17 mouse cellular contexts compared by ENCODE assay signal in the genomic region with DNA sequence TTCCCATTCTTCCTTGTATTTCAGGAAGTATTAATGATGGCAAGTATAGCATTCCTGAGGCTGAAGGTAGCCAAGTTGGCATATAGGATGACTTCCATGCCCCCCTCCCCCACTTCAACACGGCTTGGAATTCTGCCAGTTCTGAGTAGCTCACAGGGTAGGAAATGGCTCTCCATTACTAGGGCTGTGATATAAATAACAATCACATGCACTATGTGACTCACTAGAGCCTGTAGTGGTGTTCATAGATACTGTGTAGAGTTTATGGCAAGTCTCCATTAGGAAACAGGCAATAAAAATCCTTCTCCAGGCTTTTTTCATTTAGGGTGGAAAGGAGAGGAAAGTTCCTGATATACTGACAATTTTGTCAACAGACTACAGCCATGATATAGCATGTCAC.
DNase-seq lines count a peak whose midpoint lies in the region; ATAC-seq and TF ChIP-seq lines count a peak whose summit lies in the region.
"Had no signal": no experiment of that assay in that cellular context is flagged by ENCODE, and none has a peak within 500 bp of the region (broad histone marks: within the 10 kb centered on the region; RNA-seq: fewer than 3 reads in every experiment).

No protein-coding gene starts in this region.

- H3K27me3 ChIP-seq in heart, embryonic 16.5 days (ENCODE audit: control insufficient read depth, insufficient read depth, low read length): no peaks in the 10 kb centered on the region
- H3K27me3 ChIP-seq in heart, adult 2 months (ENCODE audit: control insufficient read depth, insufficient read depth, low read length): no peaks in the 10 kb centered on the region
- H3K27me3 ChIP-seq in lung, postnatal 0 days (replicated peaks; ENCODE audit: insufficient read depth, low read length): no peaks in the 10 kb centered on the region
- H3K27me3 ChIP-seq: CH12.LX; forebrain, embryonic 15.5 days; hindbrain, embryonic 13.5 days had no signal

- no peak for TF ChIP-seq POLR2A in heart, adult 2 months (IDR thresholded peaks at IDR 0.05; ENCODE audit: insufficient read depth, low read depth, low read length)

- peaks cover 7% of the 10 kb centered on the region for H3K4me1 ChIP-seq in heart, embryonic 16.5 days (ENCODE audit: control insufficient read depth, insufficient read depth, low read length)
- H3K4me1 ChIP-seq in heart, adult 2 months (ENCODE audit: control insufficient read depth, insufficient read depth, low read length): no peaks in the 10 kb centered on the region
- no peaks in the 10 kb centered on the region for H3K4me1 ChIP-seq in lung, postnatal 0 days (ENCODE audit: insufficient read depth, low read depth, low read length)

- H3K4me2 ChIP-seq in heart, embryonic 16.5 days (ENCODE audit: low read depth, low read length): no peak overlapping the region
- no peak overlapping the region for H3K4me2 ChIP-seq in lung, postnatal 0 days (replicated peaks; ENCODE audit: low read depth, low read length)
- H3K4me2 ChIP-seq: forebrain, embryonic 15.5 days; hindbrain, embryonic 13.5 days had no signal

- no peaks in the 10 kb centered on the region for H3K79me2 ChIP-seq in heart, adult 2 months (replicated peaks; ENCODE audit: control insufficient read depth, insufficient read depth, low read length)

- peak overlapping the region; percentile 50 for H3K27ac ChIP-seq in heart, embryonic 16.5 days (ENCODE audit: low read length)
- H3K27ac ChIP-seq in heart, adult 2 months: no peak overlapping the region
- no peak overlapping the region for H3K27ac ChIP-seq in lung, postnatal 0 days (ENCODE audit: low read length)
- H3K27ac ChIP-seq: forebrain, embryonic 15.5 days; hindbrain, embryonic 13.5 days; hindbrain, postnatal 0 days had no signal

- H3K9ac ChIP-seq in heart, embryonic 16.5 days (ENCODE audit: low read length): no peak overlapping the region
- H3K9ac ChIP-seq in heart, adult 2 months (ENCODE audit: low read depth, low read length): no peak overlapping the region
- no peak overlapping the region for H3K9ac ChIP-seq in lung, postnatal 0 days (replicated peaks; ENCODE audit: low read depth)
- H3K9ac ChIP-seq: forebrain, embryonic 15.5 days; hindbrain, embryonic 13.5 days had no signal

- WGBS in heart, embryonic 16.5 days: 43% methylated on average over 1 of the region's 1 CpGs
- 50% methylated on average over 1 of the region's 1 CpGs for WGBS in heart, adult 2 months
- 70% methylated on average over 1 of the region's 1 CpGs for WGBS in lung, postnatal 0 days

- no peak for TF ChIP-seq CTCF in heart, adult 2 months (IDR thresholded peaks at IDR 0.05)
- no peak for TF ChIP-seq CTCF in lung, postnatal 0 days (IDR thresholded peaks at IDR 0.05)

- intact Hi-C loops in heart, adult 2 months (cut with DNase I): no loop called here

- TF ChIP-seq EP300 in heart, adult 2 months (IDR thresholded peaks at IDR 0.05; ENCODE audit: insufficient read depth, low read depth, low read length): no peak
- TF ChIP-seq EP300 in lung, postnatal 0 days (IDR thresholded peaks at IDR 0.05): no peak

- ATAC-seq in heart, embryonic 16.5 days (replicated peaks; ENCODE audit: extremely low read depth, insufficient read depth, low FRiP score): peak; percentile 94
- no peak for ATAC-seq in lung, postnatal 0 days
- ATAC-seq: forebrain, embryonic 15.5 days; hindbrain, postnatal 0 days had no signal

- H3K4me3 ChIP-seq in heart, embryonic 16.5 days (ENCODE audit: low read length): no peak overlapping the region
- no peak overlapping the region for H3K4me3 ChIP-seq in heart, adult 2 months
- no peak overlapping the region for H3K4me3 ChIP-seq in lung, postnatal 0 days (ENCODE audit: low read depth, low read length)
- H3K4me3 ChIP-seq: forebrain, embryonic 15.5 days; hindbrain, embryonic 13.5 days had no signal

- H3K36me3 ChIP-seq in heart, embryonic 16.5 days (ENCODE audit: control insufficient read depth, insufficient read depth): no peaks in the 10 kb centered on the region
- no peaks in the 10 kb centered on the region for H3K36me3 ChIP-seq in heart, adult 2 months (ENCODE audit: control insufficient read depth, insufficient read depth, low read length)
- no peaks in the 10 kb centered on the region for H3K36me3 ChIP-seq in lung, postnatal 0 days (ENCODE audit: insufficient read depth, low read length)
- H3K36me3 ChIP-seq: forebrain, embryonic 15.5 days; hindbrain, embryonic 13.5 days had no signal

- peak; percentile 16 for DNase-seq in heart, adult 8-10 months (ENCODE audit: low spot score)
- no peak for DNase-seq in heart, adult 9 months (ENCODE audit: low spot score in 2 of 2)
- no peak for DNase-seq in heart, adult 2 months
- peak; percentile 11 for DNase-seq in lung, postnatal 0 days (ENCODE audit: low spot score)
- no peak for DNase-seq in lung, postnatal 4 days
- peak; percentile 14 for DNase-seq in brain, adult 2 months (ENCODE audit: low read depth, low spot score)
- DNase-seq: adrenal gland, postnatal 10 days; cerebellum, adult 11-12 months; cerebellum, adult 9-11 months; gastrocnemius, postnatal 36 days; kidney, adult 11 months; kidney, adult 9 months had no signal

- no peaks in the 10 kb centered on the region for H3K9me3 ChIP-seq in heart, embryonic 16.5 days (replicated peaks; ENCODE audit: control insufficient read depth, low read length)
- no peaks in the 10 kb centered on the region for H3K9me3 ChIP-seq in lung, postnatal 0 days (ENCODE audit: low read length)
- H3K9me3 ChIP-seq: forebrain, embryonic 15.5 days; hindbrain, embryonic 13.5 days had no signal

Comparison
In these comparisons a context has a peak if more than half of its experiments do, and no peak if none do; other contexts are left out.
1. DNase-seq: peak in heart, adult 8-10 months (single experiment), lung, postnatal 0 days (single experiment) and brain, adult 2 months (single experiment); none in heart, adult 9 months (0 of 2), heart, adult 2 months (0 of 2) and lung, postnatal 4 days (0 of 2).